Mouse (Mus musculus) cerebellum, adult 2 months (tissue): ENCODE data around the gene Dlgap1.

ENCODE experiments used
- CTCF ChIP-seq: fragments of 200-500 bp; IDR thresholded peaks from 2 replicates; pipeline ENCODE4 v1.5.1; 2011; ENCODE audit warnings: low read depth, mild to moderate bottlenecking, control low read depth, low read length, moderate library complexity, borderline replicate concordance; ENCODE audit not compliant: insufficient read depth
- POLR2A ChIP-seq: fragments of 200-500 bp; IDR thresholded peaks from 2 replicates; pipeline ENCODE4 v1.6.1; 2011; ENCODE audit warnings: low read length, control low read depth, borderline replicate concordance; ENCODE audit not compliant: insufficient read depth

DNA sequence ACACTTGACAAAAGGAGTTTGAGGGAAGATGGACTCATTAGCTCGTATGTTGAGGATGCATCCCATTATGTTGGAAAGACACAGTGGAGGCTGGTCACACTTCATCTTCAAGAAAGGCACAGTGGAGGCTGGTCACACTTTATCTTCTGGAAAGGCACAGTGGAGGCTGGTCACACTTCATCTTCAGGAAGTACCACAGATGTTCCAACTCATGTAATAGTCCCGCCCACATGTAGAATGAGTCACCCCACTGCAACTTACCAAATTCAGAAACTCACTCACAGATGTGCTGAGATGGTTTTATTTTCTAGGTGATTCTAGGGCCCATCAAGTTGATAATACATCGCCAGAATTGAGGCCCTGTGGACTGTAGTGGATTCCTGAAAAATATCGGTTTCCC is 119.3 kb downstream of the Dlgap1 start:
- TF ChIP-seq CTCF (no peak), POLR2A (no peak)
